Mouse (Mus musculus): ENCODE results near the gene Zranb3.

- TF ChIP-seq CTCF (conservative IDR thresholded peaks at IDR 0.05; ENCODE audit: insufficient read depth, insufficient read length, low read depth, low read length) (no peak), POLR2A (IDR thresholded peaks at IDR 0.05; ENCODE audit: low read depth, low read length) (no peak)
Measured at GRCm38 (mm10) chr1:128120913-128121627, 18.2 kb upstream of the Zranb3 start.
